Mouse (Mus musculus) G1E (cell line): ENCODE measurements around the gene Stom.

Experiments used
- CTCF ChIP-seq: IDR thresholded peaks from 2 replicates; pipeline ENCODE4 v1.5.1; 2012; ENCODE audit warnings: low read depth, low read length, inconsistent platforms, mixed read lengths
- GATA1 ChIP-seq: IDR thresholded peaks from 2 replicates; pipeline ENCODE4 v1.6.1; 2012; ENCODE audit warnings: borderline replicate concordance, low read length, inconsistent platforms, mixed read lengths
- TAL1 ChIP-seq: conservative IDR thresholded peaks from 2 replicates; pipeline ENCODE4 v1.6.1; 2012; ENCODE audit warnings: low read depth, low read length, inconsistent platforms, mixed read lengths

- TF ChIP-seq CTCF (no peak), TAL1 (no peak), GATA1 (no peak)
Observed at GRCm38 (mm10) chr2:35338707-35339106, 1.9 kb upstream of the Stom start.
